Mouse (Mus musculus): ENCODE measurements around the gene Depp1.

The Depp1 gene

GRCm38 (mm10) chr6:116694346-116694745 is 43.9 kb downstream of the Depp1 start:
- no peak for DNase-seq

GRCm38 (mm10) chr6:116697413-116697812 is 47.0 kb downstream of the Depp1 start:
- DNase-seq = no peak

GRCm38 (mm10) chr6:116697896-116698425 is 47.6 kb downstream of the Depp1 start:
- no peak for DNase-seq

DNA sequence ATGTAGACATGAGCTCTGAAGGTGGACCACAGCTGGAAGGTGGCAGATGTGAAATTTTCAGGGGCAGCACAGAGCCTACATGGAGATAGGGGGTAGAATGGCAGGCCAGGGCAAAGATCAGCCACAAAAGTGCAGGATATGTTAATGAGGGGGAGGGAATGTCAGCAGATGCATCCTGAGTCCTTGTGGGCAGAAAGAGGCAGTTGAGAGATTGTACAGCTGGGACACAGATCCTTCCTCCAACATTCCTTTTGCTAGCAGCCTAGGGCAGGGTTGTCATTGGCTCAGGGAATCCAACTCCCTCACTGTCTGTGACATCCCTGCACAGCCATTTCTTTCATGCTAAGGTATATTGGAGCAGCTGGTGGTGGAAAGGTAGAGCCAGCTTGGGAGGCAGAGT is 50.4 kb downstream of the Depp1 start:
- no peak for DNase-seq
